Mouse (Mus musculus) gastrocnemius, adult 8-10 months (tissue): ENCODE results near the gene Aldh18a1. TPM values are rescaled to one million over a fixed set of nuclear protein-coding genes. Genes with fewer than 3 reads are reported as not detected.
"Not testable (repeated sequence)": the region's sequence is repeated elsewhere in the genome, so short reads cannot be mapped to it uniquely, and the experiment has no call there.

Experiments used
- DNase-seq, 2 experiments: peaks; one replicate each; pipeline ENCODE4 v3.0.0; 2022; ENCODE audit warnings: low spot score in 2 of 2
- total RNA-seq, 4 experiments: library from RNA; stranded (reverse); gene quantifications; 2 replicates each; pipeline ENCODE4 v1.2.4; 2022

Aldh18a1 gene
- total RNA-seq = 1 to 10 TPM; 1.4 to 4.0 (median 1.7) TPM

DNA sequence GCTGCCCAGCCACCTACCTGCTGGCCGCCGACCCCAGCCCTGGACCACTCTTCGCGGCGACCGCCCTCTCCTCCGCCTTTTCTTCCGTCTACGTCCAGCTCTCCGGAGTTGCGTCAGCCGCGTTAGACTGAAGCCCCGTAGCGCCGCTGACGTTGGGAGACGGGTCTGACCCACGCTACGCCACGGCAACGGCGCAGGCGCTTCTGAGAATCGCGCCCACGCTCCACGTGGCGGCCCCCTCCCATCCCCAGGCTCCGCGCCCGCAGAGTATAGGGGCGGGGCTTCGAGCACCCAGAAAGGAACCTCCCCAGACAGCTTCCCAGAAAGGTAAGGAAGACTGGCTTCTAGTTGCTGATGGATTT lies at the start of gene Aldh18a1:
Gene Aldh18a1 (minus strand): TSS at position 171 of the 362 bp plus-strand sequence.
- peak; percentile 82 to 83 for DNase-seq

GRCm38 (mm10) chr19:40637601-40638000 lies 49.3 kb upstream of the Aldh18a1 start:
- no peak for DNase-seq

DNA sequence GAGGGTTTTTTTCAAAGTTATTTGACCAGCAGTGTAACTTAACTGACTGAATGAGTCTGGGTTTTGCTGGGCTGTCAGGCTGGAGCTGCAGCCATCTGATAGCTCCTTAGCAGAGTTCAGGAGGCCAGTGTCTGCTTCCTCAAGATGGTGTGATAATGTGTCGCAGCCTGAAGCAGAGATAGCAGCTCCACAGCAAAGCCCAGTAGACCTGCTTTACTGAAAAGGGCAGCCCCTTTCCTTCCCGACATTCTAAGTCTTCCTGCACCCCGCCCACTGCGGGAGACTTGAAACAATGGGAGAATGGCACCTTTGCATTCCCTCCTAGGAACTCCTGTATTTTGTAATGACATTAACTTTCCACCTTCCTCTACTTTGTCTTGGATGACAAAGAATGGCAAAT lies 48.8 kb upstream of the Aldh18a1 start:
- no peak for DNase-seq

DNA sequence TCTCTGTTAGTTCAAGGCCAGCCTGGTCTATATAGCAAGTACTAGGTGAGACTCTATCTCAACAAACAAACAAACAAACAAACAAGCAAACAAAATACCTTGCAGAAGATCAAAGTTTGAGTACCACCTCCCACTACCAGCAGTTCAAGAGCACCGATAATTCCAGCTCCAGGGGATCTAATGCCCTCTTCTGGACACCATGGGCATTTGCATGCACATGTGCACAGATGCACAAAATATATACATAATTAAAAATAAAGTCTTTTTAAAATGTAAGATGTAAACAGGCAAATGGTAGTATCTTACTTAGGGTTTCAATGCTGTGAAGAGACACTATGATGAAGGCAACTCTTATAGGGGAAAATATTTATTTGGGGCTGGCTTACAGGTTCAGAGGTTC lies 44.9 kb upstream of the Aldh18a1 start:
- DNase-seq = no peak

DNA sequence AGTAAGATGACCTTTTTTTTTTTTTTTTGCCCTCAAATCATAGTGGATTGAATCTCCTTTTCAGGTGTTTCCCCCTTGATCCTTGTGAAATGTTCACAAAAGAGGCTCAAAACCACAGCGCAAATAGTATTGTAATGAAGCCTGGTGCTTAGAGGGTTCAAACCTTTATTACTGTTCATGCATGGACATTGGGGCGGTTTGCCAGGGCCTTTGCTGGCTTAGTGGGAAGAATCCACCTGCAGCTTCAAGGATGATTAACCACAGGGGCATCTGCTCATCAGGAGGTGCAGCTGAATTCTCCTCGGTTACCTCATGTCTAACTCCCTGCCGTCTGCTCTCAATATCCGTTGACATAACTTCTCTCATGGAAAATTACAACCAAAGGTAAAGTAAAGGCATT lies 44.4 kb upstream of the Aldh18a1 start:
- no peak for DNase-seq

- no peak for DNase-seq
Measured at GRCm38 (mm10) chr19:40632193-40632592, 43.9 kb upstream of the Aldh18a1 start.

- no peak for DNase-seq
Measured at GRCm38 (mm10) chr19:40630606-40631005, 42.3 kb upstream of the Aldh18a1 start.

DNA sequence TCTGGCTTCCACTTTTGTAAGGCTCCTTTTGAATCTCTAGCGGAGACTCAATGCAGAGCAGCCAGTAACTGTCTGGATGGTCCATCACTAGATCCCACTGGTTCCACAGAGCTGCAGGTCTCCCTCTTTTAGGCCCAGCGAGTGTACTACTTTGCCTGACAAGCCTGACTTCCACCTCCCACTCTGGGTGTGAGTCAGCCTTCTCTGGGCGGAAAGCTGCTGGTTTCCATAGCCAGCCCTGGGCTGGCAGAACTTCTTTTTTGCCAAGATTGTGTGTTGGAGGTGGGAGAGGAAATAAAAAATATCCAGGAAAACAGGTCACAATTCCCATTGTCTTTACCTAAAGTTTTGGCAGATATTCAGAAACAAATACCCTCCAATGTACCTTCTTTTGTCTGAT lies 41.8 kb upstream of the Aldh18a1 start:
- no peak for DNase-seq

DNA sequence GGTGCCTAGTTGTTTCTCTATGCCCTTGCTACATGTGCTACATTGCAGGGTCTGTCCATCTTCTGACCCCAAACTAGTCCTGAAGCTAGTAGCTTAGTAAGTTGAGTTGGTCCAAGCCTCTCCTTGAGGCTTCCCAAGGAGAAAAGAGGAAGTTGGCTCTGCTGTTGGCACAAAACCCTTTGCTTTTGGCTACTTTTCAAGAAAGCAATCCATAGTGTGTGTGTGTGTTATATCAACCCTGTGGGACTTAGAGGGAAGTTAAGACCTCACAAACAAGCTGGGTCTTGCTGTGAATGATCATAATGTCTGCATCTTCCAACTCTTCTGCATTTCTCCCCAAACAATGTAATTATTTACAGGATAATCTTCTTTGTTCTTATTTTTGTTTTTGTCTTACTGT lies 40.7 kb upstream of the Aldh18a1 start:
- no peak for DNase-seq

DNA sequence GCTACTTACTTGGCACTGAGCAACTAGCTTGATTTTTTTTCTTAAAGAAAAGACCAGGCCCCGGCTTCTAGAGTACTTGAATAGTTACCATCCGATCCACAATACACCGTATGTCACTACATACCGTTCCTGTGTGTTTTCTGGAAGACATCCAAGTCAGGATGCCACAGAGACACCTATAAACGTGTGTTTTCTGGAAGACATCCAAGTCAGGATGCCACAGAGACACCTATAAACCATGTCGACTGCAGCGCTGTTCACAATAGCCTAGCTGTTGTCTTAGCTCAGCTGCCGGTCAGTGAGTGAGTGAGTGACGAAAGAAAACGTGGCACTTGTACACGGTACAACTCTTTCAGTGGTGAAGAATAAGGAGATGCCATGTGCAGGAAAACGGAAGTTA lies 37.7 kb upstream of the Aldh18a1 start:
- DNase-seq = no peak

DNA sequence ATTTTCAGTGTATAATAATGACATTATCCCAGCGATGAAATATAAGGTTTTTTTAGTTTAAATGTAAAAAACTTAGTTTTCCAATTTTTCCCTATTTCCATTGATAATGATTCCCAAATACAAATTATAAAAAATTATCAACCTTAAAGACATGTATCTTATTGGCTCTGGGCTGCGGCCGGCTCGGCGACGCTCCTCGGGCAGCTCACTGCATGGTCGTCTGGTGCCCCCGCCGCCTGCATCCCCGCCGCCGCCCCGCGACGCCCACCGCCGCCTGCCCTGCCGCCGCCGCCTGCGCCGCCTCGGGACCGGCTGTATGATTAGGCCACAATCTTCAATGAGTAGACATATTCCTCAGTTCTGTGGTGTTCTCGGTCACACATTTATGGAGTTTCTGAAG lies 33.4 kb upstream of the Aldh18a1 start:
- DNase-seq = not testable (repeated sequence)

- DNase-seq = no peak
Measured at GRCm38 (mm10) chr19:40616021-40616420, 27.8 kb upstream of the Aldh18a1 start.

GRCm38 (mm10) chr19:40614811-40615210 lies 26.5 kb upstream of the Aldh18a1 start:
- no peak for DNase-seq

- peak; percentile 86 to 92 for DNase-seq
Measured at GRCm38 (mm10) chr19:40611830-40612506, 23.7 kb upstream of the Aldh18a1 start, which contains the start of the genes Tctn3 and Entpd1. Gene Tctn3 (minus strand): TSS chr19:40612233. Gene Entpd1 (plus strand): TSS chr19:40612366.

DNA sequence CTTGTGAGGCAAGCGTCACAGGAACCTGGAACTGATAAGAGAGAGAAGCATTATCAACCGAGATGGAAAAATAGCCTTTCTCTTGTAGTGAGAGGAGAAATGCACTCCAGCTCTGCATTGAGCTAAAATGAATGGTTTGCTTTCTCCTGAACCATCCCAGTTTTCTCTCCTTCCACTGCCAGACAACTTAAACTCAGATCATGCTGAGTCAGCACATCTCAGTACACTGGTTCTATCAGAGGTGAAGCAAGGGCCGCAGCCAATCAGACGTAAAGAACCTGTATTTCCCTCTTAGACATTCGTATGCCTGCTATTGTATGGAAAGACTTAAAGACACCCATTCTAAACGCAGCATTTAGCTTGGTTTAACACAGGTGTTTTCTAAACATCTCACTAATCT lies 19.4 kb upstream of the Aldh18a1 start:
- DNase-seq = no peak

DNA sequence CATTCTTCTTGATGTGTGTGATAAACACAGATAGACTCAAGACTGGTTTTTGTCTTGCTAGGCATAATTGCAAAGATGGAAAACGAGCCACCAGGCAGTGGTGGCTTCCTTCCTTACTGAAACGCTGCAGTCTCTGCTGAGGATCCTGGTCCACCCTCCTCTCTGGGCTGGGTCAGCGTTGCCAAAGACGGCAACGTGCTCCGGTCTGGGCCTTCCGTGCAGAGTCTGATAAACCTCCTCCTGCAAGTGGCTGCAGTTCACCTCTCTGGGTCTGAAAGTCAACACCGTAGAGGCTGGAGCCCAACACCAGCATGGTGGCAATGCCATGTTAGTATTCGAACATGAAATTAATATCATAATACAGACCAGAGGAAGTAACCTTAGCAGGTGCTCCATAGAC lies 16.9 kb upstream of the Aldh18a1 start:
- no peak for DNase-seq

DNA sequence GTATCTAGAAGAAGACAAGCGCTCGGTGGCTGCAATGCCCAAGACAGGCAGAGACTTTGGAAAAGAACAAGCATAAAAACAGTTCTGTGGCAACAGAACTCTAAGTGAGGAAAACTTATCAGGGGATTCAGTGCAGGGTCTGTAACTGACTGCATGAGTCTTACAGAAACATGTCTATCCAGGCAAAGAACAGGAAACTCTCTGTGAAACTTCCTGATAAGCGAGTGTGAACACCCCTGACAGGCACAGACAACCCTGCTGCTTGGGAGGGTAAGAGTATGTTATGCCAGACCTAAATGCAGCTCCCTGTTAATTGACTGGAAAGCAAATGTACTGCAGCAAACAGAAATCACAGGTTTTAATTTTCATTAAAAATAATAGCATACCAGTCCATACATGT lies 13.6 kb upstream of the Aldh18a1 start:
- DNase-seq = no peak

- not testable (repeated sequence) for DNase-seq
Measured at GRCm38 (mm10) chr19:40600846-40601245, 12.6 kb upstream of the Aldh18a1 start.

GRCm38 (mm10) chr19:40595831-40596230 lies 7.6 kb upstream of the Aldh18a1 start:
- DNase-seq = no peak

DNA sequence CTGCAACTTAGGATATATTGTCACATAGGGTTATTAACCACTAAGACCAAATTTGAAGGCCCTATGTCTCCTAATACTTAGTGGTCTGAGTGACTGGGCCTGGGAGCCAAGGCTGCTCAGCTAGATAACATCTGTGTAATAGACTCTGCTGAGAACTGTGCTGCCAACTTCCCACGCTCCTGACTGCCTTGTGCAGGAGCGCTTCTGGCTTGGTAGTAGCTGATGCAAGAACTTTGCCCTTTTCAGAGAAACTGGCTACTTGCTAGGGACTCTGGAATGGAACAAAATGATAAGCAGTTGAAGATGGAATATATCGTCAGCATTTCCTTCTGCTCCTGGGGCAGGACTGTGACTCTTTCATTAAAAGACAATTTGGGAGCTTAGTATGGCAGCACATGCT lies 7.0 kb upstream of the Aldh18a1 start:
- no peak for DNase-seq

GRCm38 (mm10) chr19:40589530-40589880 lies 1.2 kb upstream of the Aldh18a1 start:
- no peak for DNase-seq

- DNase-seq = peak; percentile 77 to 79
Measured at GRCm38 (mm10) chr19:40588847-40589529, 725 bp upstream of the Aldh18a1 start.
